Comparison of ENCODE assay signal across 11 mouse cellular contexts in genomic region chr8:48755492-48755891, GRCm38 (mm10).
DNase-seq lines count a peak whose midpoint lies in the region; ATAC-seq lines count a peak whose summit lies in the region.
"Had no signal": no experiment of that assay in that cellular context is flagged by ENCODE, and none has a peak within 500 bp of the region (broad histone marks: within the 10 kb centered on the region; RNA-seq: fewer than 3 reads in every experiment).

No protein-coding gene starts in this region.

- H3K4me3 ChIP-seq in forebrain, embryonic 13.5 days: no peak overlapping the region
- no peak overlapping the region for H3K4me3 ChIP-seq in forebrain, embryonic 10.5 days
- no peak overlapping the region for H3K4me3 ChIP-seq in embryonic facial prominence, embryonic 15.5 days (replicated peaks)
- H3K4me3 ChIP-seq in heart, embryonic 14.5 days (ENCODE audit: control insufficient read depth in 1 of 2, insufficient read depth in 1 of 2, low read depth in 1 of 2, low read length in 2 of 2): no peak overlapping the region
- H3K4me3 ChIP-seq: embryonic facial prominence, embryonic 12.5 days had no signal

- WGBS in forebrain, embryonic 13.5 days: 35% methylated on average over 7 of the region's 7 CpGs
- WGBS in forebrain, embryonic 10.5 days: 65% methylated on average over 7 of the region's 7 CpGs
- WGBS in embryonic facial prominence, embryonic 15.5 days: 49% methylated on average over 7 of the region's 7 CpGs
- WGBS in heart, embryonic 14.5 days: 16% methylated on average over 7 of the region's 7 CpGs

- H3K4me1 ChIP-seq in forebrain, embryonic 13.5 days: peaks cover 17% of the 10 kb centered on the region
- peaks cover 20% of the 10 kb centered on the region for H3K4me1 ChIP-seq in forebrain, embryonic 10.5 days
- 0 out of 2 replicates have a peak, but pooled peaks cover 4% of the 10 kb centered on the region for H3K4me1 ChIP-seq in embryonic facial prominence, embryonic 15.5 days
- peaks cover 4 to 15% of the 10 kb centered on the region in 2 experiments for H3K4me1 ChIP-seq in heart, embryonic 14.5 days (ENCODE audit: control insufficient read depth in 2 of 2, insufficient read depth in 2 of 2, low read length in 2 of 2)
- H3K4me1 ChIP-seq: embryonic facial prominence, embryonic 12.5 days had no signal

- H3K27ac ChIP-seq in forebrain, embryonic 13.5 days: peak overlapping the region; percentile 2; the same call in 1 of the 2 replicates
- no peak overlapping the region for H3K27ac ChIP-seq in forebrain, embryonic 10.5 days
- no peak overlapping the region for H3K27ac ChIP-seq in embryonic facial prominence, embryonic 15.5 days (replicated peaks)
- peak overlapping the region; percentile 4 to 7; a peak in 3 of 4 replicates for H3K27ac ChIP-seq in heart, embryonic 14.5 days (replicated peaks in 1 of 2; ENCODE audit: control insufficient read depth in 1 of 2, insufficient read depth in 1 of 2, low read depth in 2 of 2, low read length in 2 of 2)
- H3K27ac ChIP-seq: embryonic facial prominence, embryonic 12.5 days had no signal

- no peak for DNase-seq in forebrain, embryonic 10.5 days (ENCODE audit: extremely low spot score, low spot score)
- DNase-seq in kidney, postnatal 25 days: peak; percentile 66 to 85
- DNase-seq in adipocyte (ENCODE audit: low spot score): no peak
- DNase-seq in spleen, postnatal 36 days (ENCODE audit: low spot score in 2 of 2): no peak
- no peak for DNase-seq in layer of hippocampus, adult 8-10 months (ENCODE audit: low spot score in 2 of 2)
- DNase-seq: lung, postnatal 4 days had no signal

- H3K27me3 ChIP-seq in forebrain, embryonic 13.5 days: no peaks in the 10 kb centered on the region
- no peaks in the 10 kb centered on the region for H3K27me3 ChIP-seq in forebrain, embryonic 10.5 days (ENCODE audit: poor library complexity, severe bottlenecking)
- H3K27me3 ChIP-seq in embryonic facial prominence, embryonic 15.5 days: no peaks in the 10 kb centered on the region
- H3K27me3 ChIP-seq in heart, embryonic 14.5 days (ENCODE audit: control insufficient read depth, insufficient read depth, low read length): no peaks in the 10 kb centered on the region
- H3K27me3 ChIP-seq: embryonic facial prominence, embryonic 12.5 days had no signal

- peak overlapping the region; percentile 6; the same call in 1 of the 2 replicates for H3K4me2 ChIP-seq in forebrain, embryonic 13.5 days
- H3K4me2 ChIP-seq in embryonic facial prominence, embryonic 15.5 days (replicated peaks): no peak overlapping the region
- peak overlapping the region; percentile 37 for H3K4me2 ChIP-seq in heart, embryonic 14.5 days (ENCODE audit: low read length)
- H3K4me2 ChIP-seq: embryonic facial prominence, embryonic 12.5 days had no signal

- peak; percentile 78 for ATAC-seq in forebrain, embryonic 13.5 days
- peak; percentile 60; the same call in 1 of the 2 replicates for ATAC-seq in embryonic facial prominence, embryonic 15.5 days (ENCODE audit: insufficient number of reproducible peaks, low FRiP score, low TSS enrichment, low read depth)
- peak; percentile 77 for ATAC-seq in heart, embryonic 14.5 days (ENCODE audit: insufficient number of reproducible peaks, insufficient read depth, low FRiP score, low read depth)
- ATAC-seq: inflammation-experienced regulatory T-cells, adult 6 months had no signal

- no peak overlapping the region for H3K9ac ChIP-seq in forebrain, embryonic 13.5 days
- no peak overlapping the region for H3K9ac ChIP-seq in embryonic facial prominence, embryonic 15.5 days
- H3K9ac ChIP-seq in heart, embryonic 14.5 days (ENCODE audit: low read length): no peak overlapping the region
- H3K9ac ChIP-seq: embryonic facial prominence, embryonic 12.5 days had no signal

- no peaks in the 10 kb centered on the region for H3K36me3 ChIP-seq in forebrain, embryonic 13.5 days (ENCODE audit: poor library complexity, severe bottlenecking)
- H3K36me3 ChIP-seq in forebrain, embryonic 10.5 days (replicated peaks): 0 out of 2 replicates have a peak, but pooled peaks cover 3% of the 10 kb centered on the region
- H3K36me3 ChIP-seq in embryonic facial prominence, embryonic 15.5 days: no peaks in the 10 kb centered on the region
- H3K36me3 ChIP-seq in heart, embryonic 14.5 days (ENCODE audit: control insufficient read depth, insufficient read depth, low read length): no peaks in the 10 kb centered on the region
- H3K36me3 ChIP-seq: embryonic facial prominence, embryonic 12.5 days had no signal

- no peaks in the 10 kb centered on the region; the same call in 1 of the 2 replicates for H3K9me3 ChIP-seq in forebrain, embryonic 13.5 days (replicated peaks)
- 0 out of 2 replicates have a peak, but pooled peaks cover 6% of the 10 kb centered on the region for H3K9me3 ChIP-seq in forebrain, embryonic 10.5 days
- H3K9me3 ChIP-seq in embryonic facial prominence, embryonic 15.5 days (replicated peaks): no peaks in the 10 kb centered on the region
- H3K9me3 ChIP-seq in heart, embryonic 14.5 days (ENCODE audit: control insufficient read depth, low read length): no peaks in the 10 kb centered on the region
- H3K9me3 ChIP-seq: embryonic facial prominence, embryonic 12.5 days had no signal

Comparison
In these comparisons a context has a peak if more than half of its experiments do, and no peak if none do; other contexts are left out.
1. H3K27ac ChIP-seq: peak in forebrain, embryonic 13.5 days (single experiment) and heart, embryonic 14.5 days (2 of 2); none in forebrain, embryonic 10.5 days (single experiment) and embryonic facial prominence, embryonic 15.5 days (single experiment).
2. DNase-seq: peak in kidney, postnatal 25 days (2 of 2); none in forebrain, embryonic 10.5 days (single experiment), adipocyte (single experiment), spleen, postnatal 36 days (0 of 2) and layer of hippocampus, adult 8-10 months (0 of 2).
3. Peak in every context shown above with its lines, with median percentiles within 50 percentile points of each other: ATAC-seq.